In genomic region chr9:66125543-66126455, GRCm38 (mm10) we compare ENCODE assay signal across 8 mouse cellular contexts. TPM values are rescaled to one million over a fixed set of nuclear protein-coding genes. Genes with fewer than 3 reads are reported as not detected.
A peak's percentile ranks its signal among the peaks of the same experiment; 100 is the strongest.
DNase-seq lines count a peak whose midpoint lies in the region; ATAC-seq and TF ChIP-seq lines count a peak whose summit lies in the region.

No protein-coding gene starts in this region.

- peaks cover 57% of the 10 kb centered on the region for H3K79me2 ChIP-seq in C2C12 (ENCODE audit: control insufficient read depth, insufficient read depth)

- H3K36me3 ChIP-seq in C2C12 (ENCODE audit: control insufficient read depth, insufficient read depth) = peaks cover 4% of the 10 kb centered on the region
- peaks cover 3% of the 10 kb centered on the region; the same call in 1 of the 2 replicates for H3K36me3 ChIP-seq in embryonic facial prominence, embryonic 15.5 days
- 0 out of 2 replicates have a peak, but pooled peaks cover 2% of the 10 kb centered on the region for H3K36me3 ChIP-seq in hindbrain, embryonic 15.5 days
- no peaks in the 10 kb centered on the region for H3K36me3 ChIP-seq in midbrain, embryonic 12.5 days

- H3K27ac ChIP-seq in embryonic facial prominence, embryonic 15.5 days (replicated peaks) = peak overlapping the region; percentile 66
- H3K27ac ChIP-seq in hindbrain, embryonic 15.5 days (replicated peaks) = peak overlapping the region; percentile 75
- H3K27ac ChIP-seq in midbrain, embryonic 12.5 days (replicated peaks) = peak overlapping the region; percentile 92

- peaks cover 25% of the 10 kb centered on the region for H3K4me1 ChIP-seq in embryonic facial prominence, embryonic 15.5 days
- H3K4me1 ChIP-seq in hindbrain, embryonic 15.5 days (replicated peaks) = peaks cover 44% of the 10 kb centered on the region
- peaks cover 33% of the 10 kb centered on the region for H3K4me1 ChIP-seq in midbrain, embryonic 12.5 days

- H3K9me3 ChIP-seq in embryonic facial prominence, embryonic 15.5 days (replicated peaks) = no peaks in the 10 kb centered on the region
- H3K9me3 ChIP-seq in hindbrain, embryonic 15.5 days = no peaks in the 10 kb centered on the region
- H3K9me3 ChIP-seq in midbrain, embryonic 12.5 days = no peaks in the 10 kb centered on the region

- H3ac ChIP-seq in C2C12 (ENCODE audit: control insufficient read depth, insufficient read length, low read depth) = peak overlapping the region; percentile 24

- H3K27me3 ChIP-seq in C2C12 (ENCODE audit: control insufficient read depth, insufficient read depth, insufficient read length) = no peaks in the 10 kb centered on the region
- no peaks in the 10 kb centered on the region for H3K27me3 ChIP-seq in embryonic facial prominence, embryonic 15.5 days
- H3K27me3 ChIP-seq in hindbrain, embryonic 15.5 days = no peaks in the 10 kb centered on the region
- no peaks in the 10 kb centered on the region for H3K27me3 ChIP-seq in midbrain, embryonic 12.5 days

- H3K4me3 ChIP-seq in C2C12 (ENCODE audit: insufficient read depth, poor library complexity, severe bottlenecking) = peak overlapping the region; percentile 50
- peak overlapping the region; percentile 70 for H3K4me3 ChIP-seq in embryonic facial prominence, embryonic 15.5 days (replicated peaks)
- H3K4me3 ChIP-seq in hindbrain, embryonic 15.5 days = peak overlapping the region; percentile 52
- H3K4me3 ChIP-seq in midbrain, embryonic 12.5 days = peak overlapping the region; percentile 64

- TF ChIP-seq CTCF in C2C12 (IDR thresholded peaks at IDR 0.05; ENCODE audit: control insufficient read depth, insufficient read depth, insufficient read length) = no peak

- WGBS in embryonic facial prominence, embryonic 15.5 days = 55% methylated on average over 12 of the region's 12 CpGs
- 58% methylated on average over 12 of the region's 12 CpGs for WGBS in hindbrain, embryonic 15.5 days
- WGBS in midbrain, embryonic 12.5 days = 64% methylated on average over 12 of the region's 12 CpGs

- H3K79me3 ChIP-seq in C2C12 (ENCODE audit: low read depth) = peaks cover 43% of the 10 kb centered on the region

- peak overlapping the region; percentile 79 for H3K4me2 ChIP-seq in embryonic facial prominence, embryonic 15.5 days (replicated peaks)
- H3K4me2 ChIP-seq in hindbrain, embryonic 15.5 days = peak overlapping the region; percentile 83
- H3K4me2 ChIP-seq in midbrain, embryonic 12.5 days (replicated peaks) = peak overlapping the region; percentile 80

- ATAC-seq in embryonic facial prominence, embryonic 15.5 days (ENCODE audit: insufficient number of reproducible peaks, low FRiP score, low TSS enrichment, low read depth) = no peak
- ATAC-seq in hindbrain, embryonic 15.5 days (ENCODE audit: low FRiP score, low read depth) = no peak
- ATAC-seq in midbrain, embryonic 12.5 days (ENCODE audit: low FRiP score, low read depth) = no peak

- 0 out of 2 replicates have a peak overlapping the region, but pooled peaks have one; percentile 13 for H3K9ac ChIP-seq in embryonic facial prominence, embryonic 15.5 days
- peak overlapping the region; percentile 56; the same call in 1 of the 2 replicates for H3K9ac ChIP-seq in hindbrain, embryonic 15.5 days
- no peak overlapping the region for H3K9ac ChIP-seq in midbrain, embryonic 12.5 days (replicated peaks)

- peak; percentile 66 for DNase-seq in 416B (ENCODE audit: low read depth)
- DNase-seq in retina, postnatal 1 day = no peak
- no peak for DNase-seq in kidney, adult 9 months
- no peak for DNase-seq in frontal cortex, adult 2 months (ENCODE audit: extremely low spot score in 1 of 2, low spot score in 1 of 2)

TF ChIP-seq in C2C12, 6 proteins besides CTCF, POLR2A, EP300 and RAD21:
- TF ChIP-seq CEBPB (IDR thresholded peaks at IDR 0.05; ENCODE audit: low read depth) = no peak
- TF ChIP-seq USF1 (IDR thresholded peaks at IDR 0.05; ENCODE audit: low read depth) = no peak
- TF ChIP-seq MYOG (IDR thresholded peaks at IDR 0.05; ENCODE audit: control insufficient read depth, extremely low read depth, insufficient read length) = no peak
TF ChIP-seq in C2C12: peak in this region for 0.

RNA-seq across cellular contexts. Expression of gene Snx1, which starts 0.6 kb away (rescaled TPM):
- polyA plus RNA-seq in C2C12 (2012; fragmentation: generic; extraction: Trizol) = 69.9 TPM
- polyA plus RNA-seq in embryonic facial prominence, embryonic 15.5 days (2015; fragmentation: Nextera tagmentation; extraction: Ambion mirVana) = 127 and 130 TPM in 2 replicates
- polyA plus RNA-seq in hindbrain, embryonic 15.5 days (2015; fragmentation: Nextera tagmentation; extraction: Ambion mirVana) = 76.7 and 76.9 TPM in 2 replicates
- 135 and 136 TPM in 2 replicates for polyA plus RNA-seq in midbrain, embryonic 12.5 days (2016; fragmentation: Nextera tagmentation; extraction: Ambion mirVana)
- 89.1 and 93.5 TPM in 2 replicates for polyA plus RNA-seq in frontal cortex, adult 2 months (2012; rRNA removed)

RNA-seq across cellular contexts. Expression of gene Ciao2a, which starts 0.6 kb away (rescaled TPM):
- polyA plus RNA-seq in C2C12 (2012; fragmentation: generic; extraction: Trizol) = 39.7 TPM
- polyA plus RNA-seq in embryonic facial prominence, embryonic 15.5 days (2015; fragmentation: Nextera tagmentation; extraction: Ambion mirVana) = 128 and 129 TPM in 2 replicates
- 68.5 and 70.1 TPM in 2 replicates for polyA plus RNA-seq in hindbrain, embryonic 15.5 days (2015; fragmentation: Nextera tagmentation; extraction: Ambion mirVana)
- 126 and 133 TPM in 2 replicates for polyA plus RNA-seq in midbrain, embryonic 12.5 days (2016; fragmentation: Nextera tagmentation; extraction: Ambion mirVana)
- 29.4 and 31.7 TPM in 2 replicates for polyA plus RNA-seq in frontal cortex, adult 2 months (2012; rRNA removed)

RNA-seq across cellular contexts. Expression of gene Dapk2, which starts 32.2 kb away (rescaled TPM):
- 22.8 TPM for polyA plus RNA-seq in C2C12 (2012; fragmentation: generic; extraction: Trizol)
- 17.1 and 18.0 TPM in 2 replicates for polyA plus RNA-seq in embryonic facial prominence, embryonic 15.5 days (2015; fragmentation: Nextera tagmentation; extraction: Ambion mirVana)
- polyA plus RNA-seq in hindbrain, embryonic 15.5 days (2015; fragmentation: Nextera tagmentation; extraction: Ambion mirVana) = 0.65 and 0.67 TPM in 2 replicates
- polyA plus RNA-seq in midbrain, embryonic 12.5 days (2016; fragmentation: Nextera tagmentation; extraction: Ambion mirVana) = 3.7 and 4.3 TPM in 2 replicates
- 2.1 and 3.8 TPM in 2 replicates for polyA plus RNA-seq in frontal cortex, adult 2 months (2012; rRNA removed)

RNA-seq across cellular contexts. Expression of gene Snx22, which starts 56.3 kb away (rescaled TPM):
- polyA plus RNA-seq in C2C12 (2012; fragmentation: generic; extraction: Trizol) = 0.74 TPM
- 5.3 and 6.0 TPM in 2 replicates for polyA plus RNA-seq in embryonic facial prominence, embryonic 15.5 days (2015; fragmentation: Nextera tagmentation; extraction: Ambion mirVana)
- 9.1 and 11.6 TPM in 2 replicates for polyA plus RNA-seq in hindbrain, embryonic 15.5 days (2015; fragmentation: Nextera tagmentation; extraction: Ambion mirVana)
- 3.5 and 5.2 TPM in 2 replicates for polyA plus RNA-seq in midbrain, embryonic 12.5 days (2016; fragmentation: Nextera tagmentation; extraction: Ambion mirVana)
- polyA plus RNA-seq in frontal cortex, adult 2 months (2012; rRNA removed) = 6.2 TPM in 2 replicates
